Mouse (Mus musculus) limb, embryonic 15.5 days (tissue): ENCODE measurements around the gene Mb21d2. TPM values are rescaled to one million over a fixed set of nuclear protein-coding genes. Genes with fewer than 3 reads are reported as not detected.

Experiments used
- ATAC-seq: fragments of 200-750 bp; cut with Nextera tagmentation; 2 replicates; pipeline ENCODE4 v1.8.0; 2017; ENCODE audit warnings: low read depth, moderate TSS enrichment; ENCODE audit not compliant: insufficient number of reproducible peaks, low FRiP score, low TSS enrichment
- H3K27ac ChIP-seq: fragments of 300-500 bp; sonication (generic); 2 replicates; pipeline ENCODE4 v1.5.1; 2015; ENCODE audit warnings: moderate library complexity, mild to moderate bottlenecking, inconsistent platforms
- H3K27me3 ChIP-seq: fragments of 300-500 bp; sonication (generic); 2 replicates; pipeline ENCODE4 v1.6.1; 2015; ENCODE audit warnings: inconsistent platforms
- H3K36me3 ChIP-seq: fragments of 300-500 bp; sonication (generic); 2 replicates; pipeline ENCODE4 v1.6.1; 2015; ENCODE audit warnings: inconsistent platforms
- H3K4me1 ChIP-seq: fragments of 300-500 bp; sonication (generic); 2 replicates; pipeline ENCODE4 v1.6.1; 2015; ENCODE audit warnings: inconsistent platforms
- H3K4me2 ChIP-seq: fragments of 300-500 bp; sonication (generic); 2 replicates; pipeline ENCODE4 v1.6.1; 2015; ENCODE audit warnings: mild to moderate bottlenecking, inconsistent platforms
- H3K4me3 ChIP-seq: fragments of 300-500 bp; sonication (generic); 2 replicates; pipeline ENCODE4 v1.5.1; 2015; ENCODE audit warnings: mild to moderate bottlenecking, inconsistent platforms
- H3K9ac ChIP-seq: fragments of 300-500 bp; sonication (generic); 2 replicates; pipeline ENCODE4 v1.6.1; 2015; ENCODE audit warnings: inconsistent platforms
- H3K9me3 ChIP-seq: fragments of 300-500 bp; sonication (generic); 2 replicates; pipeline ENCODE4 v1.6.1; 2016; ENCODE audit warnings: inconsistent platforms
- WGBS: fragments of 180-500 bp; shearing (Covaris S2); methylation state at CpG from one replicate; pipeline ENCODE4 v1.1.7; 2015; 5-methylcytosine and 5-hydroxymethylcytosine counted together
- polyA plus RNA-seq: library from polyadenylated mRNA; unstranded; fragments of >200 nt; fragmentation: Nextera tagmentation; extraction: Ambion mirVana; gene quantifications from 2 replicates; pipeline ENCODE4 v1.2.1, GENCODE M21; 2015

Mb21d2 gene
- polyA plus RNA-seq, 1 experiment from 2014 or later, result 7.4 TPM

DNA sequence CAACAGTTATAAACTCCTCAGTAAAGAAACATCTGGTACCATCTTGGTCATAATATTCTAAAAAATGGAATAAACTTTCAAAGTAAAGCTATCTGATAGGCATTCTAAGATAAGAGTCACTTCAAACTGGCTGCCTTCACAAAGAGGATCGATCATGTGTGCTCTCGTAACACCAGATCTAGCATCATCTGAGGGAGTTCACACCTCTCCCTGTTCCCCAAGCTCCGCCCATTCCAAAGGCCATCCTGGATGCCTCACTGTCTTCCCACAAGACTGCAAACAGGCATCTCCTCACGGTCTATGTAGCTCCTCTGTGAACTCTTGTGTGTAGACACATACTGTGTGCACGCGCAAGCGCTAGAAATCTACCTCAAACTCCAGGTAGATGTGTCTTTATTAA, 32.9 kb downstream of the Mb21d2 start:
- no peak for ATAC-seq
- H3K4me1 ChIP-seq, result peaks cover 16% of the 10 kb centered on the region
- no peak overlapping the region for H3K27ac ChIP-seq
- no peaks in the 10 kb centered on the region for H3K27me3 ChIP-seq
- no peak overlapping the region for H3K9ac ChIP-seq
- no peaks in the 10 kb centered on the region for H3K9me3 ChIP-seq
- 96% methylated on average over 7 of the region's 7 CpGs for WGBS
- no peaks in the 10 kb centered on the region for H3K36me3 ChIP-seq
- no peak overlapping the region for H3K4me3 ChIP-seq
- no peak overlapping the region for H3K4me2 ChIP-seq

DNA sequence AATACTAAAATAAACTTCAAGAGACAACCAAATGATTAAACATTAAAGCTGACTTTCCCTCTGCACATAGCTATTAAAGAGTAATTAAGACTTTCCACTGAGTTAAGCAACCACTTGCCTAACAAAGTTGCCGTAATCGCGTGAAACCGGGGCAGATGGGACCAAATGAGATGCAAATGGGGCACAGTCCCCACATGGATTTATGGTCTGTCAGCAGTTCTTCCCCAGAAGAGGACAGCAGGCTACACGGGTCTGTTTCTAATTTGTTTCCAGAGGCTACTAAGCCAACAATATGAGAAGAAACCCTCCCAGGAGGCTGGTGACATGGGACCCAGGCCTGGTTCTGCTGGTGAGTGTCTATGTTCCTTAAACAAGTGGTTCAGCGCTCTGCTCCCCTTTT, 34.6 kb downstream of the Mb21d2 start:
- Histone ChIP-seq H3K9ac (no peak overlapping the region), H3K9me3 (no peaks in the 10 kb centered on the region), H3K36me3 (peaks cover 2% of the 10 kb centered on the region; the same call in 1 of the 2 replicates), H3K27me3 (no peaks in the 10 kb centered on the region), H3K27ac (no peak overlapping the region), H3K4me1 (peaks cover 16% of the 10 kb centered on the region), H3K4me2 (no peak overlapping the region), H3K4me3 (no peak overlapping the region)
- ATAC-seq, result no peak
- WGBS, result 25% methylated on average over 6 of the region's 6 CpGs

DNA sequence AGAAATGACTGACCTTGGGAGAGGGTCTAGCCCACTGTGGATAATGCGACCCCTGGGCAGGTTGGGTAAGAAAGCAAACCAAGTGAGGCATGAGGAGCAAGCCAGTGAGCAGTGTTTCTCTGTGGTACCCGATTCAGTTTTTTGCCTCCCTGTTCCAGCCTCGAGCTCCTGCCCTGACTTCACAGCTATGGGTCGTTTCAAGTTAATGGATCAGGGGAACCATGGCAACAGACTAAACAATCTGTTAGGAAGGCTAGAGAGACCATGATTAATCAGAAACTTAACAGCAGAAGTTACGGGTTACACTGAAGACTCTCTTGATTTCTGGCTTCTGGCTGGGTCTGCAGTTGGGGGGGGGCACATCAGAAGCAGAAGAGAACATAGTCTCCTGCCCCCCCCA, 36.2 kb downstream of the Mb21d2 start:
- H3K27me3 ChIP-seq, result no peaks in the 10 kb centered on the region
- no peak overlapping the region for H3K4me2 ChIP-seq
- peaks cover 3% of the 10 kb centered on the region; the same call in 1 of the 2 replicates for H3K36me3 ChIP-seq
- no peak overlapping the region for H3K27ac ChIP-seq
- H3K4me3 ChIP-seq, result no peak overlapping the region
- no peak for ATAC-seq
- peaks cover 7% of the 10 kb centered on the region for H3K4me1 ChIP-seq
- no peaks in the 10 kb centered on the region for H3K9me3 ChIP-seq
- H3K9ac ChIP-seq, result no peak overlapping the region
- 30% methylated on average over 5 of the region's 5 CpGs for WGBS

DNA sequence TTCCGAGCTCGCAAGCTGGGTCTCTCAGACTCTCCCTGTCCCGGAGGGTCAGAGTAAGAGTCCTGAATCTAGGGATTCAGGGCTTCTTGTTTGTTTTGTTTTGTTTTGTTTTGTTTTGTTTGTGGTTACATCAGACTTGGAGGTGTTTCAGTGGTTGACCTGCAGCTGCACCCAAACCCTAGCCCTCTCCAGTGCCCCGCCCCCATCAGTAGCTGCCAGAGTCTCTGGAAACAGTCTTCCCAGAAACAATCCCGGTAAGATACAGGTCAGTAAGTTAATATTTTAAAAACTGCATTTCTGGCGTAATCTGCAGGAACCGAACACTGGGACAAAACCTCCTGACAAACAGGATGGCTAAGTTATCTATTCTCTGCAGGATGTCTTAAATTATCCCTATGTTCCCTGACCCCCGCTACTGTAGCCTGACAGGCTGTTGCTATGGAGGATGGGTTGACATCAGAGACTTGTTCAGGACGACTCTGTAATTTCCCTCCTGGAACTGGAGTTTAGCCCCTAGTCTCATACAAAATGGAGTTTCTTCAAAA, 43.2 kb downstream of the Mb21d2 start:
- Histone ChIP-seq H3K4me2 (no peak overlapping the region), H3K4me1 (peaks cover 31% of the 10 kb centered on the region), H3K27ac (no peak overlapping the region), H3K9me3 (no peaks in the 10 kb centered on the region), H3K27me3 (no peaks in the 10 kb centered on the region), H3K4me3 (no peak overlapping the region), H3K36me3 (peaks cover 3% of the 10 kb centered on the region; the same call in 1 of the 2 replicates), H3K9ac (no peak overlapping the region)
- no peak for ATAC-seq
- 63% methylated on average over 9 of the region's 9 CpGs for WGBS

DNA sequence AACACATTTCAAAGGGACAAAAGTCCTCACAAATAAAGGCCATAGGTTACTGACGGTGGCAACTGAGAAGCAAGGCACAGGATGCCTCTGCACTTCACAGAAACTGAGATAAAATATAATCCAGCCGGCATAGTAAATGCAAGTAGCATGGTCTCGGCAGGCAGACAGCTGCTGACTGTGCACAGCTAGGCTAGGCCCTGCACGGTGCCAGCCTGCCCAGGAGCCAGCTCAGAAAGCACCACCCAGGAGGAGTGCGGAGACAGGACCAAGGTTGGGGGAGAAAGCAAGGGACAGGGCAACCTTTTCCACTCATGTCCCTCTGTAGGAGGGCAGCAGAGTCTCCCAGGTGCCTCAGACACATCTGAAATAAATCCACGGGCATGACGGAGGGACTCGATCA, 44.0 kb downstream of the Mb21d2 start:
- H3K4me3 ChIP-seq, result no peak overlapping the region
- 80% methylated on average over 8 of the region's 8 CpGs for WGBS
- no peaks in the 10 kb centered on the region for H3K9me3 ChIP-seq
- ATAC-seq, result no peak
- H3K36me3 ChIP-seq, result peaks cover 3% of the 10 kb centered on the region; the same call in 1 of the 2 replicates
- no peak overlapping the region for H3K9ac ChIP-seq
- H3K27ac ChIP-seq, result no peak overlapping the region
- H3K27me3 ChIP-seq, result no peaks in the 10 kb centered on the region
- no peak overlapping the region for H3K4me2 ChIP-seq
- peaks cover 39% of the 10 kb centered on the region for H3K4me1 ChIP-seq

DNA sequence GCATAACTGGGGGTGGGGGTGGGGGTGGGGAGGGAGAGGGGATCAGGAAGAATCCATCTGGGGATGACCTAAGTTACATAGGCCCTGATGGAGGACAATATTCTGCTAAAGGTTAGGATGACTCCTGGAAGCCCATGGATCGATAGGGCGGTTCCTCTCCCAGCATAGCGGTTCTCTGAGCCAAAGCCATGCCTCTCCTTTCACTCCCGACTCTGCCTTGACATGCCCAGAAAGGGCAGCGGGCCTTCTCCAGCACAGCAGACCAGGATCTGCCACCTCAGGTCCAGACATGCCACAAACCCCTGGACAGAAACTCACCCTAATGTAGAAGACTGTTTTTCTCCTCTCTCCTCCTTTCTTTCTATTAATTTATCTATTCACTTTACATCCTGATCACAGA, 44.8 kb downstream of the Mb21d2 start:
- Histone ChIP-seq H3K4me1 (peaks cover 47% of the 10 kb centered on the region), H3K4me3 (no peak overlapping the region), H3K4me2 (no peak overlapping the region), H3K9ac (no peak overlapping the region), H3K9me3 (no peaks in the 10 kb centered on the region), H3K36me3 (no peaks in the 10 kb centered on the region), H3K27me3 (no peaks in the 10 kb centered on the region), H3K27ac (no peak overlapping the region)
- no peak for ATAC-seq
- 73% methylated on average over 5 of the region's 5 CpGs for WGBS

DNA sequence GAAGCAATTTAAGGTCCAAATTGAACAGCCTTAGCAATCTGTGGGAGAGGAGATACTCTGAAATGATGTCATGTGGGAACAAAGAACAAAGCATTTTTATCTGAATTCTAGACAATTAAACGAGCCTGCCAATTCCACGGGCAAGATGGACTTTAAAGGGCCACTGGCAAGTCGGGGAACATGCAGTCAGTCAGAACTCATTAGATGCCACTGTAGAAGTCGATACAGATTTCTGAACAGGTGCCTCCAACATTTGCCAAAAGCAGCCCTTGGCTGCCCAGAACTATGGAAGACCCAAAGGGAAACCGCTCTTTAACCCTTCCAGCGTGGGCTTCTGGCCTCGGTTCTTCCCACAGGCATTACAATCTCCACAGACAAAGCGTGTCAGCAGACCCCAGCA, 45.8 kb downstream of the Mb21d2 start:
- Histone ChIP-seq H3K27ac (no peak overlapping the region), H3K9ac (no peak overlapping the region), H3K27me3 (no peaks in the 10 kb centered on the region), H3K4me1 (peaks cover 48% of the 10 kb centered on the region), H3K9me3 (no peaks in the 10 kb centered on the region), H3K36me3 (no peaks in the 10 kb centered on the region), H3K4me3 (no peak overlapping the region), H3K4me2 (no peak overlapping the region)
- no peak for ATAC-seq
- WGBS, result 61% methylated on average over 8 of the region's 8 CpGs

DNA sequence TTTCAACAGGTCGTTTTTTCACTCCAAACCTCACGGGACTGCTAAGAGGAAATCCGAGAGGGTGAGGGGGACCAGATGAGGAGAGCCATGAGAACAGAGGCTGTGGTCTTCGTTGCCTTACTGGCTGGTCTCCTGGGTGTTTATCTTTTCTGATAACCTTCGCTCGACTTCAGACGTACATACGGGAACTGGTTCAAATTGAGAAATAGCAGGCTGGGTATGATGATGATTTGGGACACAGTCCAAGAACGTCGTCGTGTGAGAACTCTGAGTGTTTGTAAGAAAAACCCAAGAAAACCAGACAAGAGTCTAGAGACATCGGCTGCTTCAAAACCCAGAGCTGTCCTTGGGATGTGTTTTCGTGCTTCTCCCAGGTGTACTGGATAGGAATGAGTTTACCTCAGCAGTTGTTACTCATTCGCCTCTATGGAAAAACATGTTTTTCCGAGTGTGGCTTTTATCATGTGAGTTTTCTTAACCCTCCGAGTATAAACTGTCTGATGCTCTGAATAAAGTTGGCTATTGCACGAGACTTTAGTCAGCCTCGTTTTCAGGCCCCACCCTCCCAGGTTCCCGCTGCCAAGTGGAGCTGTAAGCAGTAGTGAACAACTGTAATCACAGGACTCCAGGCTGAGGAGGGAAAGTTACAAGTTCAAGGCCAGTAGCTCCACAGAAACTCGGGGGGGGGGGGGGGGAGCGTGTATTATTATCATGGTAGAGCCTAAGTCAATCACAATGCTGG, 46.6 kb downstream of the Mb21d2 start:
- no peak overlapping the region for H3K4me3 ChIP-seq
- 39% methylated on average over 21 of the region's 21 CpGs for WGBS
- no peaks in the 10 kb centered on the region for H3K27me3 ChIP-seq
- H3K9ac ChIP-seq, result no peak overlapping the region
- peaks cover 48% of the 10 kb centered on the region for H3K4me1 ChIP-seq
- H3K9me3 ChIP-seq, result no peaks in the 10 kb centered on the region
- no peak for ATAC-seq
- no peak overlapping the region for H3K4me2 ChIP-seq
- H3K27ac ChIP-seq, result no peak overlapping the region
- H3K36me3 ChIP-seq, result no peaks in the 10 kb centered on the region

DNA sequence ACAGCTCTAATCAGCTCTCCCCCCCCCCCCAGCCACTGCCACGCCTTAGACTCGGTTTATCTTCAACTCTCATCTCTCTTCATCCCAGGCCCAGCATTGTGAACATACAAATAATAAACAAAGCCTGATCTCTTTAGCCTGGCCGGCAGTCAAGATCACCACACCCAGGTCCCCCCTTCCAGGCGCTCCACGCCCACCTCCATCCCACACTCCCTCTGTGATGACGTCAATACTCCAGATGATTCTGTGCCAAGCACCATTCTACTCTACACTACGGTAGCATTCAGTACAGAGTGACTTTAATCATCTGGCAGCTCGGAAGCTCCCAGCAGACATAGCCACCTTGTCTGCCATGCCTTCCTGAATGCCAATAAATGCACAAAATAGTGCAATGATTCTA, 47.7 kb downstream of the Mb21d2 start:
- Histone ChIP-seq H3K36me3 (no peaks in the 10 kb centered on the region), H3K4me1 (peaks cover 53% of the 10 kb centered on the region), H3K27ac (no peak overlapping the region), H3K9ac (no peak overlapping the region), H3K9me3 (no peaks in the 10 kb centered on the region), H3K27me3 (no peaks in the 10 kb centered on the region), H3K4me2 (no peak overlapping the region), H3K4me3 (no peak overlapping the region)
- WGBS, result 50% methylated on average over 8 of the region's 8 CpGs
- ATAC-seq, result no peak

DNA sequence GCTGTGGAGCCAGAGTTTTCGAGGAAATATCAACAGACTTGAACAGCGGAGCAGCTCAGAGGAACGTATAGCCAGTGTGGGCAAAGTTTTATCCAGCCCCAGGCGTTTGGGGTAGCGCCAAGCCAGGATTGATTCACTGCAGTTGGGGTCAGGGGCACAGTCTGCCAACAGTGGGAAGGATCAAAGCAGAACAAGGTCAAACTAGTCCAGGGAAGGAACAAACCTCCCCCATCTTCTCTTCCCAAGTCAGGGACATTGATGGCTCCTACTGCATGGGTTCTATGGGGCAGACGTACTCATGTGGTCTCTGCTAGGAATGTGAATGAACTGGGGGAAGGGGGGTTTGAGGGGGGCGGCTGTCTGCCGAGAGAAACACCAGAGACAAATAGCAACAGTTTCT, 48.7 kb downstream of the Mb21d2 start:
- H3K27me3 ChIP-seq, result no peaks in the 10 kb centered on the region
- 0 out of 2 replicates have a peak overlapping the region, but pooled peaks have one; percentile 12 for H3K4me2 ChIP-seq
- no peaks in the 10 kb centered on the region for H3K36me3 ChIP-seq
- 9% methylated on average over 8 of the region's 8 CpGs for WGBS
- no peaks in the 10 kb centered on the region for H3K9me3 ChIP-seq
- no peak overlapping the region for H3K9ac ChIP-seq
- H3K27ac ChIP-seq, result no peak overlapping the region
- ATAC-seq, result no peak
- no peak overlapping the region for H3K4me3 ChIP-seq
- peaks cover 47% of the 10 kb centered on the region for H3K4me1 ChIP-seq

DNA sequence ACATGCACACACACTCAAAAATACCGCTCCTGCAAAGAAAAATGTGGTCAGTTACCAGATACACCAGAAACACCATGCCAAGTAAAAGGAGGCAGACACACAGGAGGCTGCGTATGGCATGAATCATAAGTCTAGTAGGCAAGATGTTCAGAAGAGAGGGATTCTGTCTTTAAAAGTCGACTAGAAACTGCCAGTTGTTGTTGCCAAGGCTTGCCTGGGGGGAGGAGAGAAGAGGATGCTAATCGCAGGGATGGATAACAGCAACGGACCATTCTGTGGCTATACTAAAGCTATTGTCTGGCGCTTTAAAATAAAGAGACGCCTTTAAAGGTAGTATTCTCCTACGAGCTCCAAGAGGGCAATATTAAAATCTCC, 49.2 kb downstream of the Mb21d2 start:
- no peaks in the 10 kb centered on the region for H3K9me3 ChIP-seq
- WGBS, result 41% methylated on average over 8 of the region's 8 CpGs
- H3K27me3 ChIP-seq, result no peaks in the 10 kb centered on the region
- ATAC-seq, result no peak
- no peak overlapping the region for H3K9ac ChIP-seq
- no peak overlapping the region for H3K27ac ChIP-seq
- no peaks in the 10 kb centered on the region for H3K36me3 ChIP-seq
- H3K4me2 ChIP-seq, result 0 out of 2 replicates have a peak overlapping the region, but pooled peaks have one; percentile 12
- H3K4me3 ChIP-seq, result no peak overlapping the region
- H3K4me1 ChIP-seq, result peaks cover 45% of the 10 kb centered on the region

DNA sequence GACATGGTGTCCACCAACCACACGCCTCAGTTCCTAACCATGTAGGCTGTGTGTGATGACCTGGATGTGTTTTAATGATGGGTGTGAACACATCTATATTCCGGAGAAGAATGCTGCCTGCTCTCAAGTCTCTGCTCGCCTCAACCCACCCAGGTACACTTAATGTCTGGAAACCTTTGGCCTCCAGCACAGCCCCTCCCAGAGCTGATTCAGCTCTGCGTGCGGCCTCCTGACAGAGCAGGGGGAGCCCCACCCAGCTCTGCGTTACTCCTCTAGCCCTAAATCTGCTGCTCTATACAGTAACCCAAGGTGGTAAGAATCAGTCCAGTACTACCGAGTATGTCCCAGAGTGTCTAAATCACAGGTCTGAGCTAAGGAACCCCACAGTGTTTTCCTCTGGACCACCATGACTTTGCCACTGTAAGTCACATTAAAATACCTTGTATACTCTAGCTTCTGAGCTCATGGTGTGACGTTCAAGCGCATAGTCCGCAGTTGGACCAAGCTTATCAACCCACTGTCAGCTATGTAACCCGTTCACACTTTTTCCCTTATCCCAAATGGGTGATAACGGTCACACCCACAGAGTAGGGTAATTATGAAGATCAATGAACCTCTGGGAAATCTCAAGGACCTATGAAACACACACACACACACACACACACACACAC, 49.7 kb downstream of the Mb21d2 start:
- Histone ChIP-seq H3K27ac (no peak overlapping the region; the same call in 1 of the 2 replicates), H3K4me2 (no peak overlapping the region), H3K4me1 (peaks cover 45% of the 10 kb centered on the region), H3K36me3 (no peaks in the 10 kb centered on the region), H3K27me3 (no peaks in the 10 kb centered on the region), H3K9ac (no peak overlapping the region), H3K9me3 (no peaks in the 10 kb centered on the region), H3K4me3 (no peak overlapping the region)
- 73% methylated on average over 12 of the region's 12 CpGs for WGBS
- ATAC-seq, result no peak
